Mouse (Mus musculus): ENCODE results near the gene Cfap100.

Cfap100 gene

GRCm38 (mm10) chr6:90457421-90457820 is 28.8 kb upstream of the Cfap100 start:
- no peak for DNase-seq (ENCODE audit: low spot score in 2 of 2)

DNA sequence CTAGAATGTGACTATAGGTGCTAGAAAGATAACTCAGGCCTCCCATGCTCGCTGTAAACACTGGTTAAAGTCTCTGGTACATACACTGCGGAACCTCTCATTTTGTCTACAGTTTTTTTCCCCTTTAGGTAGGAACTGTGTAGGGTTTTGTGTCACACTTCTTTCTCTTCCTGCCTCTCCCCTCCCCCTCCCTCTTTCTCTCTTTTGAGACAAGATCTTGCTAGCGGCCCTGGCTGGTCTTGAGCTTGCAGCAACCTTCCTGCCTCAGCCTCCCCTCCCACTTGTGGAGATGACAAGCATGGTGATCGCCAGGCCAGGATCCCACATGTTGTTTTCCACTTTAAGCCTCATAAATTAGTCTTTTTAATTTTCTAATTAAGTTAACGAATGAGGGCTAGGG is 25.2 kb upstream of the Cfap100 start:
- DNase-seq (ENCODE audit: low spot score in 2 of 2) = no peak

- DNase-seq (ENCODE audit: low spot score in 2 of 2) = no peak
These were observed 24.0 kb upstream of the Cfap100 start for GRCm38 (mm10) chr6:90452603-90453002.

DNA sequence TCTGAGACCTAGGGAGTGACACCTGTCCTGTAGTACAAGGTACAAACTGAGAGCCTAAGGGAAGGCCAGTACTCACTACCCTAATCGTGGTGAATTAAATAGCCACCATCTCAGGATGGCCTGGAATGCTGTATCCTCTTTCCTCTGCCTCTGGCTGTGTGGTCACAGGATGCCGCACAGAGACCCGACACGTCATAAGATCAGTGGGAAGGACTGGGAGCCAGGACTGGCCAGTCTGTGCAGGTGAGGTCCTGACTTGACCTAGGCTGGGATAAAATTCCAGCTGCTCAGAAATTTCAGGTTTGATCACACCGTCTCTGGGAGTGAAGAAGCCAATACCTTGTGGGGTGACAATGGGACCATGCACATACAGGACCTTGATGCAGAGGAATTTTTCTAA is 22.9 kb upstream of the Cfap100 start:
- DNase-seq (ENCODE audit: low spot score in 2 of 2) = no peak

DNA sequence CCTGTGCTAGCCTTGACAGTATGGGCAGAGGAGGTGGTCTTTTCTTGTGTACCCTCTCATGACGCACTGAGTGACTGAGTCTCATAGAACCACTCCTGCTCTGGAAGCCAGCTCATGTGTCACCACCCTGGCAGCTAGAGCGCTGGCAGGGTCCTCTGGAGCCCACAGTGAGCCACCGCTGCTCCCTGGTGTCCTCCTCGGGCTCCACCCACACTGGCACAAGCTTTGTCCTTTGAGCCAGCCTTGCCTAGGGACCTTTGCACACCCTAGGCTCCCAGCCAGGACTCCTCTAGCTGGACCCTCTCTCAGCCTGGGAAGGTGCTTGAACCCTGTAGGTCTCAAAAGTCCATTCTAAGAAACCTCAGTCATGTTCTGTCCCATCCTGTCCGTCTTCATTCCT is 22.1 kb upstream of the Cfap100 start:
- DNase-seq (ENCODE audit: low spot score in 2 of 2) = no peak

- no peak for DNase-seq (ENCODE audit: low spot score in 2 of 2)
These were observed 21.6 kb upstream of the Cfap100 start for GRCm38 (mm10) chr6:90450179-90450578.

- DNase-seq (ENCODE audit: low spot score in 2 of 2) = no peak
These were observed 18.3 kb upstream of the Cfap100 start for GRCm38 (mm10) chr6:90446883-90447282.

DNA sequence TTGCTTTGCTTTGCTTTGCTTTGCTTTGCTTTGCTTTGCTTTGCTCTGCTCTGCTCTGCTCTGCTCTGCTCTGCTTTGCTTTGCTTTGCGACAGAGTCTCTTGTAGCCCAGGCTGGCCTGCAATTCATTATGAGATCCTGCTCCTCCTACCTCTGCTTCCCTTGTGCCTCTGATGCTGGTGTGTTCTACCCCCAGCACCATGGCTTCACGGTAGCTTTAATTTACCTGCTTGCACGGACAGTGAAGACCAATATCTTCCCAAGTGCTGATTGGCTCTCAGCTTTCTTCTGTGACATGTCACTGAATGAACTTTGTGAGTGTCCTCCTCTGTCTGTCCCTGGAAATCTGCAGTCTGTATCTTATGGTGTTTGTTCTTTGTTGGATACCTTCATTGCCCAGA is 8.4 kb upstream of the Cfap100 start:
- no peak for DNase-seq (ENCODE audit: low spot score in 2 of 2)

DNA sequence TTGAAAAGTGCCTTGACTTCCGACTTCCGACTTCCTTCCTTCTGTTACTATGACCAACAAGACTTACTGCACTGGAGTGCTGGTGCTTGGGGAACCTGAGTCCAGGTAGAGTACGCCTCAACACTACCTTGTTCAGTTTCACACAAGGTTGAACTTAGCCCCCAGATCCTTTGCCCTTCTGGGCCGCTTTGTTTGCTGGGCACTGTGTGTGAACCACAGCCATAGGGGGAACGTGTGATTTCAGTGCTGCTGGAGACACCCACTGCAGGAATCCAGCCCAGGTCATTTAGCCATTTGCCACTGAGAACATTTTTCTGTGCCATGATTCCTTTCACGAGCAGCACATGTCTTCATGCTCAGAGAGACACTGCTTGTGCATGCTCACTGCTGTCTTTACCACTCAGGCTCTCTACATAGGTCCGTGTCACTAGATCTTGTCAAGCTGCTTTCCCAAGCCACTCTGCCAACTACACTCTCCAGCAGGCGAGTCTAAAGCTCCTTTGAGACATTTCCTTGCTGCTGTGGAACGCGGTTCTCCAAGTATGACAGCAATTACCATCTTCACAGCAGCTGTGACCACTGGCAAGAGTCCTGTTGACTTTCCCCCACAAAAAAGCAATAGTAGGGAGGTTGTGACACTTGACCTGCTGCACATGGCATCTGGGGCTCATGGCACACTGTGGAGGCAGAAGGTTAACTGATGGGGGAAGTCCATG is 7.8 kb upstream of the Cfap100 start:
- no peak for DNase-seq (ENCODE audit: low spot score in 2 of 2)

DNA sequence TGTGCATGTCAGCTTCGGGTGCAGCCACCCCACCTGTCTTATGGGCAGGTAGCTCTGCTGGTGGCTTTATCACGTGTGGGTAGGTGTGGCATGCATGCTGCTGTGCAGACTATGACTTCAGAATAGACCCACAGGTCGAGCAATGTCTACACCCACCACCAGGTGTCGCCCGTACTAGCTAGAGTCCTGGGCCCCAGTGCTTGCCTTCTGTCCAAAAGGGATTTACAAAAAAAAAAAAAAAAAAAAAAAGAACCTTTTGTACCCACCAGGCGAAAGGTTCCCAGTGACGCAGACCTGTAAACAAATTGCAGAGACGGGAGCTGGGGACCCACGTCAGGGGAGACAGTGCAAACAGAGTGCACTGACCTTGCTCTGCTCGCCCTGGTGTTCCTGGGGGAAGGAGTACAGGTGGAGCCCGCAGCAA is 6.6 kb upstream of the Cfap100 start:
- DNase-seq (ENCODE audit: low spot score in 2 of 2) = peak in 1 of 2 experiments; percentile 46

GRCm38 (mm10) chr6:90434687-90435086 is 6.1 kb upstream of the Cfap100 start:
- no peak for DNase-seq (ENCODE audit: low spot score in 2 of 2)

DNA sequence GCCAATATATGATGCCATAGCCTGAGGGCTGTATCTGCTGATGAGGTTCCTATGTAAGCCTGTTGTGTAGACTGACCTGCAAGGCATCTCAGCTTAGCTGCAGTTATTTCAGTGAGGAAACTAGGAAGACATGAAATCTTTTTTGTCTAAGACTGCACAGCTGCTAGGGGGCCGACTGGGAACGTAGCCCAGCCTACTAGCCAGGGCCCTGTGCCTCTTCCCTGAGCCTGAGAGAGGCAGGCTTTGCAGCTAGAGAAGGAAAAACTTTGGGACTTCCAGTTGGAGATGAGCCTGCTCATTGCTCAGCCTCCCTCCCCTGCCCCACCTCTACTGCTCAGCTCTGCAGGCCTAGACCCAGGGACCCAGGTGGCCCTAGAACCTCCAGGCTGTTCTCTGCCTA is 2.9 kb upstream of the Cfap100 start:
- no peak for DNase-seq (ENCODE audit: low spot score in 2 of 2)

DNA sequence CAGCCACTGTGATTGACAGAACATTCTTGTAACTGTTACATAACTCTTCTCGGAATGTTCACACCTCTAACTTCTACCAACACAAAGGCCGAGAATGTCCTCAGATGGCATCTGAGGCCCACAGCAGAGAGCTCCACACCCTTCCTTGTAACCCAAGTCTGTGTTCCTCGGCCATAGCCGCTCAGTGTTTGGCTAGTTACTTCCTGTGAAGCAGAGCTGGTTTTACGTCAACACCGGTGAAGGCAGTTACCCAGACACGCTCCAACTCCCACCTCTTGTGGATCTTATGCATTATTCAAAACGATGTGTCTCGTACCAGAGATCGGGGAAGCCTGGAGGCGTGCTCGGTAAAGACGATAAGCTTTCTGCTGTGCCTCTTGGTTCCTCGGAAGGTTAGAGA is 1.3 kb upstream of the Cfap100 start:
- DNase-seq (ENCODE audit: low spot score in 2 of 2) = no peak

DNA sequence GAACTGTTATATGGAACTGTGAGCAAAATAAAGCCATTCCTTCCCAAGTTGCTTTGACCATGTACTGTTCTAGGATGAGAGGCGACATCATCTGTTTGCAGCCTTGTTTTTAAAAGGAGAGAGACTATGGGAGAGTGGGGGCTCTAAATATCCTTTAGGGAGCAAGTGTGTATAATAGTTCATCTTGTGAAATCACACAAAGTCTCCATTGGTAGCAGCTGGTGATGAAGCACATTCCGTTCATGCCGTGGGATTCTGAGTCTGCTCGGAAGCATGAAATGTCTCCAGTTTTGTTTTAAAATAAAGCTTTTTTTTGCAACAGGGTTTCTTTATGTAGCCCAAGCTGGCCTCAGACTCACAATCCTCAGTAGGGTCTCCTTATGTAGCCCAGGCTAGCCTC is 2.6 kb downstream of the Cfap100 start:
- DNase-seq (ENCODE audit: low spot score in 2 of 2) = no peak

GRCm38 (mm10) chr6:90425361-90425760 is 3.2 kb downstream of the Cfap100 start:
- no peak for DNase-seq (ENCODE audit: low spot score in 2 of 2)

GRCm38 (mm10) chr6:90422565-90422964 is 6.0 kb downstream of the Cfap100 start:
- DNase-seq (ENCODE audit: low spot score in 2 of 2) = peak; percentile 28 to 37

GRCm38 (mm10) chr6:90411926-90412325 is 16.7 kb downstream of the Cfap100 start:
- DNase-seq (ENCODE audit: low spot score in 2 of 2) = no peak

DNA sequence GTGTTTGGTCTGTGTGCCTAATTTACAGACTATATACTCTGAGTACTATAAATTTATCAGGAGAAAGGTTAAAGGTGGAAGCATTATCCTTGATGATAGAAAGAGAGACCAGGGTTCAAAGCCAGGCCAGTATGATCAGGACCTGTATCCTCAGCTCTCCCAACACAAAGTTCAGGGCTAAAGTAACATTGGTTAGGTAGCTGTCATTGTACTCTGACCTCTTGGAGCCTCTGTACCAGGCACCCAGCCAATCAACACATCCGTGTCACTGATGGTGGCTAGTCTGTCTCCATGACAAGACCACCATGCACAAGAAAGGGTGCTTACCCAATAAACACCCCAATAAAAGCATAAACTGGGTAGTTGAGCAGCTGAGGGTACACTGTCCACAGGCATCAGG is 17.6 kb downstream of the Cfap100 start:
- no peak for DNase-seq (ENCODE audit: low spot score in 2 of 2)

DNA sequence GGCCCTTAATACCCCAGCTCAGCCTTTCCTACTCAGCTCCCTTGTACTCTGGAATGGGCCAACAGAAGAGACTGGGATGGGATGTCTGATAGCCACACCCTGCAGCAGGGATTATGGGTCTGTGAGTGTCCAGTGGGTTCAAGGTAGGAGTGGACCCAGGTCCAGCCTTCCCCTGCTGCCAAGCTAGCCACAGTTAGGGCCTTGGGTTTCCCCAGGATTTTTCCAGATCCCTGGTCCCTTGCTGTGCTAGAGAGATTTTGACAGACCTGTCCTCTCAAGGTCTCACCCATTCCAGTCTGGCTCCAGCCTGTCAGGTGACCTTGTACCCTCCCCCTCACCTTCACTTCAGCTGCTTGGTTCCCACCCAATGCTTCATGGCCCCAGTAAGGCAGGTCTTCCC is 20.0 kb downstream of the Cfap100 start:
- no peak for DNase-seq (ENCODE audit: low spot score in 2 of 2)

DNA sequence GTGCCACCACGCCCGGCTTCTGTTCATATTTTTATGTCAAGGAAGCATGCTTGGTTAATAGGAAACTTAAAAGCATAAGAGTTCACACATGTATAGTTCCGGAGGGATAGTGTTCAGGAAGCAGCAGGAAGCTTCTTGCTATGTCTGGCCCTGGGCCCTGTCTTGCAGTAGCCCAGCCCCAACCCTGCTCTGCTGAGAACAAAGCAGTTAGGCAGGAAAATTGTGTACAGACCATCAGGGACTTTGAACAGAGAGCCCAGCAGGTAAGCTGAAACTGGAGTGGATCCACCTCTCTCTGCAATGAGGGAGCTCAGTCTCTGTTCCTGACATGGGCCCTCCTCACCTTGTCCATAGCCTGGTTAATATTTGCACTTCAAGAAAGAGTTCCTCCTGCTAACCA is 31.3 kb downstream of the Cfap100 start:
- no peak for DNase-seq (ENCODE audit: low spot score in 2 of 2)

GRCm38 (mm10) chr6:90395751-90396150 is 32.8 kb downstream of the Cfap100 start:
- DNase-seq (ENCODE audit: low spot score in 2 of 2) = no peak

DNA sequence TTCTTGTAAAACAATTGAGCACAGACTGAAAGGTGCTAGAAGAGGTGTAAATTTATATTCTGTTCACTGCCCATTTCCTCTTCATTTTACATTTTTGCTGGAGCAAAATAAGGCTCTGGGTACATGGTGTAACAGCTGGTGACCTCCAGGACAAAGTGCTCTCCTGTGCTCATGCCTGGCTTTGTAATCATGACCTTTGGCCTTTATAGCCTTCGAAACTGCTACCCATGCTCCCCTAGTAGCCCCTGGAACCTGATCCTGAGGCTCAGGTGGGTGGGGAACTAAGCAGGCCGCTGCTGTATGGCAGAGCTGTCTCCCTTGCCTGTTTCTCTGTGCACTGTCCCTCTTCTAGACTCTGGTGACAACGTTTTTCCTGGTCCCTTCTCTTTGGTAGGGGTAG is 34.6 kb downstream of the Cfap100 start:
- no peak for DNase-seq (ENCODE audit: low spot score in 2 of 2)

GRCm38 (mm10) chr6:90390629-90391028 is 38.0 kb downstream of the Cfap100 start:
- no peak for DNase-seq (ENCODE audit: low spot score in 2 of 2)

- DNase-seq (ENCODE audit: low spot score in 2 of 2) = no peak
These were observed 47.1 kb downstream of the Cfap100 start for GRCm38 (mm10) chr6:90381465-90381864.
